Mouse (Mus musculus) liver, embryonic 14.5 days (tissue): ENCODE measurements around the gene Ubox5. TPM values are rescaled to one million over a fixed set of nuclear protein-coding genes. Genes with fewer than 3 reads are reported as not detected.

Experiments used
- ATAC-seq: fragments of 200-750 bp; cut with Nextera tagmentation; 2 replicates; pipeline ENCODE4 v1.8.0; 2017; ENCODE audit warnings: moderate number of reproducible peaks, mild to moderate bottlenecking, moderate library complexity; ENCODE audit not compliant: insufficient read depth
- DNase-seq, 3 experiments: peaks; one replicate each; pipeline ENCODE4 v3.0.0-alpha.2; 2012 to 2013; ENCODE audit warnings: low read depth in 3 of 3, low spot score in 3 of 3
- H3K27ac ChIP-seq: fragments of 300-500 bp; sonication (generic); 2 replicates; pipeline ENCODE4 v1.5.1; 2014; ENCODE audit warnings: moderate library complexity, mild to moderate bottlenecking, control low read depth, inconsistent platforms
- H3K27me3 ChIP-seq: fragments of 300-500 bp; sonication (generic); 2 replicates; pipeline ENCODE4 v1.6.1; 2014; ENCODE audit warnings: mild to moderate bottlenecking, low read length, moderate library complexity; ENCODE audit not compliant: control insufficient read depth, insufficient read depth
- H3K36me3 ChIP-seq: fragments of 300-500 bp; sonication (generic); replicated peaks from 2 replicates; pipeline ENCODE4 v1.6.1; 2014; ENCODE audit warnings: low read depth; ENCODE audit not compliant: control insufficient read depth, insufficient read depth
- H3K4me1 ChIP-seq, 2 experiments: fragments of 200-500 bp in 1 of 2; fragments of 300-500 bp in 1 of 2; sonication (generic) in 1 of 2; replicated peaks; 2 replicates each; pipeline ENCODE4 v1.6.1; 2012 to 2014; ENCODE audit warnings: antibody characterized with exemption in 1 of 2, inconsistent platforms in 1 of 2, low read length in 1 of 2; ENCODE audit not compliant: control insufficient read depth in 2 of 2, insufficient read depth in 2 of 2
- H3K4me2 ChIP-seq: fragments of 300-500 bp; sonication (generic); 2 replicates; pipeline ENCODE4 v1.6.1; 2014; ENCODE audit warnings: low read depth, mild to moderate bottlenecking, control low read depth, moderate library complexity
- H3K4me3 ChIP-seq, 2 experiments: fragments of 200-500 bp in 1 of 2; fragments of 300-500 bp in 1 of 2; sonication (generic) in 1 of 2; 2 replicates each; pipeline ENCODE4 v1.5.1; 2012 to 2014; ENCODE audit warnings: low read depth in 2 of 2, low read length in 2 of 2, mild to moderate bottlenecking in 2 of 2, control low read depth in 1 of 2, inconsistent platforms in 1 of 2, moderate library complexity in 1 of 2; ENCODE audit not compliant: insufficient read depth in 1 of 2
- H3K9ac ChIP-seq: fragments of 300-500 bp; sonication (generic); replicated peaks from 2 replicates; pipeline ENCODE4 v1.6.1; 2014; ENCODE audit warnings: mild to moderate bottlenecking, control low read depth, moderate library complexity
- H3K9me3 ChIP-seq: fragments of 300-500 bp; sonication (generic); 2 replicates; pipeline ENCODE4 v1.6.1; 2016; ENCODE audit warnings: low read length, mixed read lengths; ENCODE audit not compliant: control insufficient read depth
- CTCF ChIP-seq: IDR thresholded peaks from 2 replicates; pipeline ENCODE4 v1.5.1; 2016; ENCODE audit warnings: antibody characterized with exemption, low read depth, control low read depth
- EP300 ChIP-seq: IDR thresholded peaks from 2 replicates; pipeline ENCODE4 v1.6.1; 2016; ENCODE audit warnings: antibody characterized with exemption, low read depth
- WGBS: fragments of 180-500 bp; shearing (Covaris S2); extraction: QIAGEN DNeasy Blood & Tissue Kit; methylation state at CpG from one replicate; pipeline ENCODE4 v1.1.7; 2014; ENCODE audit not compliant: insufficient replicate concordance; 5-methylcytosine and 5-hydroxymethylcytosine counted together
- polyA plus RNA-seq, 2 experiments: library from polyadenylated mRNA; depleted of rRNA in 1 of 2; stranded (reverse) in 1 of 2; unstranded in 1 of 2; fragments of >200 nt; fragmentation: Nextera tagmentation in 1 of 2; extraction: Ambion mirVana in 1 of 2; gene quantifications; 2 replicates each; pipeline versions ENCODE4 v1.2.1 to v1.2.3; 2012 to 2014

Gene Ubox5
- polyA plus RNA-seq, 2 experiments = 3.4 to 5.4 TPM

DNA sequence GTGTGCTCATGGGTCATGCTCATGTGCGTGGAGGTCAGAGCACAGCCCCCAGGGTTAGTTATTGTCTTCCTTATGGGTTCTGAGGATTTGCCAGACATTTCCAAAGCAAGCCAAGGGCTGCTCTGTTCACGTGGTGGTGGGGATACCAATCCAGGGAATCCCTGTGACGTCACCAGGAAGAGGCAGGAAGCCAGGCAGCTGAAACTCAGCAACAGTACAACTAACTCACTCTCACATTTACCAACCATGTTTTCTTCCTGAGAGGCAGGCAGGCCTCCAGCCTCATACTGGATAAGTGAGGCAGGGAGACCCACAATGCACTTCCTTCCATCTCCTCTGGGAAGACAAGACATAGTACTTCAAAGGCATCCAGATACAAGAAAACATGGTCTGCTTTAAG lies 31.4 kb downstream of the Ubox5 start:
- no peak overlapping the region for H3K27ac ChIP-seq
- no peaks in the 10 kb centered on the region for H3K27me3 ChIP-seq
- H3K9me3 ChIP-seq = no peaks in the 10 kb centered on the region
- 68% methylated on average over 3 of the region's 3 CpGs for WGBS
- no peak for TF ChIP-seq CTCF
- no peak for TF ChIP-seq EP300
- no peak overlapping the region for H3K4me3 ChIP-seq
- no peak for ATAC-seq
- no peak for DNase-seq
- no peak overlapping the region for H3K9ac ChIP-seq
- H3K4me1 ChIP-seq = no peaks in the 10 kb centered on the region
- H3K36me3 ChIP-seq = peaks cover 2% of the 10 kb centered on the region
- no peak overlapping the region for H3K4me2 ChIP-seq

DNA sequence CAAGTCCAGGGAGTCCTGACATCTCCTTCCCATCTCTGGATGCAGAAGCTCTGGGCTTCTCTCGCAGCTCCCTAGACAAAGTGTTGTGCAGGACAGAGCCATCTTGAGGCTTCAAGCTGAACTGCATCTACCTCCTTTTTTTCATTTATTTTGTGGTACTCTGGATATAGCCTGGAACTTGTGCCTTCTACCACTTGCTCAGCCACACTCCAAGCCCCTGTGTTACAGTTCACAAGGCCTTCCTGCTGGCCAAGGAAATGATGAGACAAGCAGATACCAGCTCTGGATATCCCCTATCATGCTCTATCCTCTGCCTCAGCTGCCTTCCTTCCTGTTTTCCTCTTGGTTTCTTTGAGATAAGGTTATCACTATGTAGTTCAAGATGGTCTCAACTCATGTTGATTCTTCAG lies 32.2 kb downstream of the Ubox5 start:
- 10% methylated on average over 1 of the region's 1 CpGs for WGBS
- Histone ChIP-seq H3K9me3 (no peaks in the 10 kb centered on the region), H3K9ac (no peak overlapping the region), H3K4me2 (no peak overlapping the region), H3K27ac (no peak overlapping the region), H3K4me1 (no peaks in the 10 kb centered on the region), H3K27me3 (no peaks in the 10 kb centered on the region), H3K36me3 (no peaks in the 10 kb centered on the region; the same call in none of the 2 replicates), H3K4me3 (no peak overlapping the region)
- ATAC-seq = no peak; the same call in 1 of the 2 replicates
- peak in 1 of 3 experiments; percentile 17 for DNase-seq
- peak; percentile 69 for TF ChIP-seq CTCF
- no peak for TF ChIP-seq EP300

DNA sequence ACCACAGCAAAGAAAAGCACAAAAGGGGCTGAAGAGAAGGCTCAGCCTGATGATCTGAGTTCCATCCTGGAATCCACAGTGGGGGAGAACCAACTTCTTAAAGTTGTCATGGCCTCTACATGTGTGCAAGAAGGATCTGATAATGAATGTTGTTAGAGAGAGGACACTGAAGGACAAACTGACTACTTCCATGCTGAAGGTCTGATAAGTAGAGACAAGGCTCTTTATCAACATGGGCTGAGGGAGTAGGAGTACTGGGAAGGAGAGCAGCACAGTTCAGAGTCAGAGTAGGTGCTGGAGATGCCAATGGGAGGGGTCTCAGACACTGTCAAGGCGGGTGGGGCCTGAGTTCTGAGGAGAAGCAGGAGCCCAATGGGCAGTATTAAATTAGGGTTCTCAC lies 34.2 kb downstream of the Ubox5 start:
- Histone ChIP-seq H3K36me3 (no peaks in the 10 kb centered on the region; the same call in none of the 2 replicates), H3K27ac (no peak overlapping the region), H3K4me2 (no peak overlapping the region), H3K9me3 (no peaks in the 10 kb centered on the region), H3K27me3 (no peaks in the 10 kb centered on the region), H3K4me3 (no peak overlapping the region), H3K4me1 (no peaks in the 10 kb centered on the region), H3K9ac (no peak overlapping the region)
- ATAC-seq = no peak; the same call in 1 of the 2 replicates
- no peak for DNase-seq
- no peak for TF ChIP-seq EP300
- TF ChIP-seq CTCF = no peak
- 42% methylated on average over 1 of the region's 1 CpGs for WGBS

GRCm38 (mm10) chr2:130591016-130591415 lies 38.8 kb downstream of the Ubox5 start:
- Histone ChIP-seq H3K9me3 (no peaks in the 10 kb centered on the region), H3K4me2 (no peak overlapping the region), H3K27ac (no peak overlapping the region), H3K36me3 (no peaks in the 10 kb centered on the region; the same call in none of the 2 replicates), H3K4me3 (no peak overlapping the region), H3K27me3 (no peaks in the 10 kb centered on the region), H3K9ac (no peak overlapping the region), H3K4me1 (no peaks in the 10 kb centered on the region)
- ATAC-seq (no peak), DNase-seq (no peak)
- WGBS = 77% methylated on average over 2 of the region's 2 CpGs
- no peak for TF ChIP-seq CTCF

DNA sequence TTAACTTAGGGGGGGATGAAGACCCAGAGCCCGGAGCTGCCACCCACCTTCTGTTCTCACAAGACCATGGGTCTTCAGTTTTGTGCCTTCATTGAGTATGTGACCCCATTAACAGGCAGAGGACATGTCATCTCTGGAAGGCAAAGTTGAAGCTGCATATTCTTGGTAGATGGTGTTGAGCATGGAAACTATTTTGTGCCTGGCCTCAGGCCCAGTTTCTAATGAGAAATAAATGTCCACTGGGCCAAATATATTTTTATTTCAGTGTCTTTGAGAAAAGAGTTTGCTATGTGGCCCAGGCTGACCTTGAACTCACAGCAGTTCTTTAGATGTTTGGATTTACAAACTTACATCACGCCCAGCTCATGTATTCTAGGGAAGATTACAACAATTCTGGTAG lies 40.1 kb downstream of the Ubox5 start:
- H3K4me2 ChIP-seq = no peak overlapping the region
- no peak overlapping the region for H3K9ac ChIP-seq
- no peaks in the 10 kb centered on the region for H3K4me1 ChIP-seq
- DNase-seq = no peak
- H3K27me3 ChIP-seq = no peaks in the 10 kb centered on the region
- WGBS = 83% methylated on average over 2 of the region's 2 CpGs
- no peaks in the 10 kb centered on the region for H3K9me3 ChIP-seq
- no peak for TF ChIP-seq EP300
- ATAC-seq = no peak
- H3K36me3 ChIP-seq = no peaks in the 10 kb centered on the region; the same call in 1 of the 2 replicates
- H3K27ac ChIP-seq = no peak overlapping the region
- no peak overlapping the region for H3K4me3 ChIP-seq
